Mouse (Mus musculus) erythroblast, embryonic 14.5 days (primary cell): ENCODE measurements around the gene Serpina3b.

Source experiments
- GATA1 ChIP-seq: IDR thresholded peaks from 2 replicates; pipeline ENCODE4 v1.6.1; 2012; ENCODE audit warnings: low read length, inconsistent platforms, mixed read lengths
- TAL1 ChIP-seq: IDR thresholded peaks from 3 replicates; pipeline ENCODE4 v1.6.1; 2012; ENCODE audit warnings: low read length, inconsistent platforms, mixed read lengths

- TF ChIP-seq GATA1 (no peak), TAL1 (no peak)
Measured at GRCm38 (mm10) chr12:104123996-104124395, 3.8 kb upstream of the Serpina3b start.
